Mouse (Mus musculus): ENCODE measurements around the gene Arl4c. TPM values are rescaled to one million over a fixed set of nuclear protein-coding genes. Genes with fewer than 3 reads are reported as not detected.
"Not testable (repeated sequence)": the region's sequence is repeated elsewhere in the genome, so short reads cannot be mapped to it uniquely, and the experiment has no call there.

The Arl4c gene
- total RNA-seq, 2 experiments from 2014 or later = 26.1 to 29.0 TPM

DNA sequence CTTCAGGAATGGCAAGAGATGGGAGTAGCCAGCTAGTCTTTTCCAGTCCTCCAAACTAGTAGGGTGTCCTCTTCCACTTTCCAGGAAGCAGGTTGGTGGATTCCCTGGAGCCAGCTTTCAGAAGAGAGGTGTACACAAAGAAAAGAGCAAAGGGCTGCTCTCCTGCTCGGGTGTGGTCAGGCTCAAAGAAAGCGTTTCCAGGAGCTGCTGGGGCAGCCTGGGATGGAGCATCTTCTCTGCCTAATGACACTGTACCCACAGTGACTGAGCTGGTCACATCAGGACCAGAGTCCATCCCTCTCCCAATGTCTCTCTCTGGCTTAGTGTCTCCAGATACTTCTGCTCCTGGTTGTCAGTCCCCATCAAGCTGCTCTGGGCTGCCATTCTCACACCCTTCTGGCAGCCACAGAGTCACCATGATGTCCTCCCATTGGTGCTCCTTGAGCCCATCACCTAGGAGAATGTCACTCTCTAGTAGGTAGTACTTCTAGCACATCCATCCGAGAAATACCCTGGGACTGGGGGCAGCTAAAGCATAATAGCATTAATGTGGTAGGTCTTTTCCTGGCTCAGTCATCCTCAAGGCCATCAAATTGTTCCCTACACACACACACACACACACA, 46.4 kb downstream of the Arl4c start:
- no peak for DNase-seq

DNA sequence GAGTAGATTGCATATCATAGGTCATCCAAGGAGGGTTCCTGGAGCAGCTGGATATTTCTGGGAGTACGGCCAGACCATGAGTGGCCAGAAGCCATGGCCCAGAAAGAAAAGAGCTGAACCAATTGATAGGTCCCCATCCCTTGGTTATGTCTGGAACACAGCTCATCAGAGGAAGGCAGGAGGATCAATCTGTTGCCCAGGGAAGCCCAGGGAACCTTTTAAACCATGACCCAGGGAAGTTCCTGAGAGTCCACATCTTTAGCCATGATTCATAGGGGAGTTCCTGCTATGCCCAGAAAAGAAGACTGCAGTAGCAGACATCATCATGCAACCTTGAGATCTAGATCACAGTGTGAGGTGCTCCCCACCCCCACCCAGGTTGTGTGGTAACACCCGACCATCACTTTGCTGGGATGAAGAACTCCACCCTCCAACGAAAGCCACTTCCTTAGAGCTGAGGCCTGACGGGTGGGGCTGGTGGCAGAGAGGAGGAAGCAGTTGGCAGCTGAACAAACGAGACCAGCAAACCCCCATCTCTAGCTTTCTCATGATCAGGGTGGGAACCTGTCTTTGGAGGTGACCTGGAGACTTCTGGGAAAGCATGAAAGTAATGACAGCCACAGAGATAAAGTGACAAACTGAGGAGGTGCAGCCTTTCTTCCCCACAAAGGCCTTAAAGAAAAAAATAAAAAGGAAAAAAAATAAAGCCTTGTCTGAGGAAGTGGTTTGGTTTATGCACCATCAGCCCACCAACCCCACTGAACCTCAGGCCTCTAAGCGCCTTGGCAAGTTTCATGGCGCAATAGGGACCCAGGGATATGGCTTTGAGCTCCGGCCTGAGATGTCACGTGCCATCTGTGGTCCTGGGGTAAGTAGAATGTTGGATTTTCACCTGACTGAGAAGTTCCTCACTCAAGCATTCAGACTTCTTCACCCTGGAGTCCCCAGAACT, 47.2 kb downstream of the Arl4c start:
- no peak for DNase-seq

DNA sequence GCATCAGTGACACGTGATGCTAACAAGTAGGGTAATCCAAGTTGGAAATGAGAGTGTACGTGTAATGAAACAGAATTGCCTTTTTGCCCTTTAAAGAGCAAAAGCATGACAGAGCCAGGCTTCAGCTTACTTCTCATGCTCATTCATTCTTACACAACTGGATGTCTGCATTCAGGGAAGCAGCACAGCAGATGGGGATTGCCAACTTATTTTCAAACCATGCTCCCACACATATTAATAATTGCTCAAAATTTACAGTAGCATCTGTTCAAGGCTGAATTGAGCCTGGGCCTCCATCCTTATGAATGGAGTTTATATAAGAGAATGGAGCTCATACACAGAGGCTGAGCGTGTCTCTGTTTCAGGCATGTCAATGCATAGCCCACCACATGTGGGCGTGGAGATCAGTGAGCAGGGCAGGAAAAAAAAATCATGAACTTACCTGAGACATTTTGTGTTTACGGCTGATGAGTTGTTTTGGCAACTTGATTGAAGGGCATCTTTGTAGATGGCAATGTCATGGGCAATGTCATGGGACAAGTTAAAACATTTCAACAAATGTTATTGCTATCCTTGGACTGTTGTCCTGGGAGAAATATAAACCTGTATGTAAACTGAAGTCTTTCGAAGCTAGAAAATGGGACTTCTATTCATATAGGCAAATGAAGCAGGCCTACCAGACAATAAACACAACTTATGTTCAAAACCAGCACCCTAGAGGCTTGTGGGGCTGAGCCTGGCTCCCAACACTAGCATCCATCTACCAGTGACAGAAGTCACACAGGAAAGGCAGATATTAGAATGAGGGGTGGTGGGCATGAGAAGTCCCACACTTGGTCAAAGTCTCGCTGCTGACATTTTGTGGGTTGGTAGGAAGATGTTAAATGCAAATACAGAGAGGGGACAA, 48.2 kb downstream of the Arl4c start:
- peak in 1 of 2 experiments; percentile 28 for DNase-seq

DNA sequence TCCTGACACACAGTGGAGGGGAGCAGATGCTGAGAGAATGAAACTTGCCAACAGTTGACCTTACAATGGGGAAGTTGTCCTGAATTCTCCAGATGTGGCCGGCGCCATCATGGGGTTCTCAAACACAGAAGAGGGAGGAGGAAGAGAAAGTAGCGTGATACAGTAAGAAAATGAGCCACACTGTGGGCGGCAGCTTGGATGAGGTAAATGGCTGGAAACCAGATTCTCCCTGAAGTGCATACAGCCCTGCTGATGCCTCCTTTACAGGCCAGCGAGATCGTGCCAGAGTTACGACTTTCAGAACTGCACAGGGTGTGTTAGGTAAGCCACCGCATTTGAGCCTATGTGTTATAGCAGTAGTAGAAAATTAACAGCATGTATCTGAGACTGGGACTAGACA, 49.3 kb downstream of the Arl4c start:
- DNase-seq = no peak

DNA sequence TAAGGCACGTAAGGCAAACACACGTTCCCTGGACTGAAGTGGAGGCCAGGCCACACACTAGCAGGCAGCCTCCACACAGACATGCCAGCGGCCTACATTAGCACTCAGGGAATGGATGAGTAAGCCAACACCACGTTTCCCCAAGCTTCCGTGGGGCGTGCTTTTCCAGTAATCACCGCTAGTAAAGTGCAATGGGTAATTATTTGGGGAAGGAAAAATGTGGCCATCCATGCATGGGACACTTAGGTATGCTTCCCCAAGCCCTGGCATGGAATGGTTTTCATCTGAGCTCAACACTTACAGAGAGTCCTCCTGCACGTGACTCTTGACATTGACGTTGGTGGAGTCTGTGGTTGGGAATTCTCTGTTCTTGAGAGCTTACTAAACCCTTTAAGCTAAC, 50.4 kb downstream of the Arl4c start:
- no peak for DNase-seq

DNA sequence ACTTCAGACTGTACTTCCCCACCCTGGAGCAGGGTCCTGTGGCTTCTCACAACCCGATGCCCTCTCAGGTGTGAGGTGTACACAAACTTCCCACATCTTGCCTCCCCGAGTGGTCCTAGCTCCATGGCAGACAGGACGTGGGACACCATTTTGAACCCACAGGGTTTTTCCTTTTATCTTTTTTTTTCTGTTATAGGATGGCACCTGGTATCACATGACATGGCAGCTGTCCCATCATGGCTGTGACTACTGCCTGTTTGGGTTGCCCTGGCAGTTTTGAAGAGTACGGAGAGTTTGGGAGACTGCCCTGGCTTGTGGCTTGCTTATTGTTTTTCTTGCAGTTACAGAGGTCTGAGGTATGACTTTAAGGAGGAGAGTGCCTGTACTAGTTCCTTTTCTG, 53.3 kb downstream of the Arl4c start:
- DNase-seq = no peak

DNA sequence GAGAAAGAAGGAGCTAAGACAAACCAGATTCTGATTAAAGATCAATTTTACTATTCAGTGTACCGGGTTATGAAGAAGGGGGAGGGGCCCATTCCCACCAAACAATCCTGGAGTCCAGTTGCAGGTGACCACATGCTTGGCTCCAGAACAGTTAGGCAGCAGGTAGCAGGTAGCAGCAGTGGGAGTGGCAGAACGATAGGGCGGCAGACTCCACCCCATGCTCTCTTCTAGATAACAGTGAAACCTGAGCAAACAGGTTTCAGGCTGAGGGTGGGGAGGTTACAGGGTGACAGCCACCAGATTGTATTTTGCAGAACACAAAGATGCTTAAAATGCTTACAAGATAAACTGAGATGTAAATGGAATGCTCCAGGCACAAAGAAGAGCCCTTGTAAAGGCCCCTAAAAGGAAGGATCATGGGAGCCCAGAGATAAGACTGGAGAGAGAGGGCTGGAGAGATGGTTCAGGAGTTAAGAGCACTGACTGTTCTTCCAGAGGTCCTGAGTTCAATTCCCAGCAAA, 56.4 kb downstream of the Arl4c start:
- no peak for DNase-seq

DNA sequence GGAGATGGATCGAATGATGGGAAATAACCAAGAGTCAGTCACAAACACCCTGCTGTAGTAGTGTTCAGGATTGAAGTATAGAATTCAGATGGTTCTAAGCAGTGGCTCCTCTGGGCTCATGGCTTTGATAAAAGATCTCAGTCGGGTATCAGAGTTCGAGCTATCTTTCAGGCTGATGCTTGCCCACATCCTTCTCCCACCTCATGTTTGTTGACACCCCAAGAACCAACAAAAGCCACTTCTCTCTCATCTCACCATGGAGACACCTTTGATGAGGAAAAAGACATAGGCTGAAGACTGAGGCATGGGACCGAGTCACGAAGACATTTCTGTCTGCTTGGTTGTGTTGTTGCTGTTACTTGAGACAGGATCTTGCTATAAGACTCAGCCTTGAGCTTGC, 57.6 kb downstream of the Arl4c start:
- DNase-seq = no peak

DNA sequence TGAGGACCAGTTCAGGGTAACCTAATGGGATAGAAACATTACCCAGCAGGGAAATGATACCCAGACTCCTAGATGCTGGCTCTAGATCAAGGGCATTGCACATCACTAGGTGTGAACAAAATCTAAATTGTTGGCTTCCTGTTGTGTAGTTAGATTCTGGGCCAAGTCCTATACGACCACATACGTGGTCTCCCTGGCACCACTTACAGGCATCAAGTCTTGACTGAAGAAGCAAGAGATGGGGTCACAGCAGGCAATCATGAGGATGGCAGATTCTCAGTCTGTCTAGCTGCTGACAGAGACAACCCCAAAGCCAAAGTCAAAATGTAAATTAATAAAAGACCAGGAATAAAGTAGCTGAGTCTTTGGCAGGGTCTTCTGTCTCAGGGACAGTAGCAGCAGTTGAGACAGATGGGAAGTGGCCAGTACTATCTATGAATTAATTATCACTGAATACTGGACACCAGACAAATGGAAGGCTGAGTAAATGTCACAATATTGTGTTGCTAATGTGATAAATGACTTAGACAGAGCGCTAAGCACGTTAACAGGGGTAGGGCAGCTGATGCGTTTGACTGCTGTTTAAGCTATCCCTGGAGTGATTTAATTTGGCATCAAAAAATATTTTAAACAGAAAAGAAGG, 58.7 kb downstream of the Arl4c start:
- DNase-seq = no peak

DNA sequence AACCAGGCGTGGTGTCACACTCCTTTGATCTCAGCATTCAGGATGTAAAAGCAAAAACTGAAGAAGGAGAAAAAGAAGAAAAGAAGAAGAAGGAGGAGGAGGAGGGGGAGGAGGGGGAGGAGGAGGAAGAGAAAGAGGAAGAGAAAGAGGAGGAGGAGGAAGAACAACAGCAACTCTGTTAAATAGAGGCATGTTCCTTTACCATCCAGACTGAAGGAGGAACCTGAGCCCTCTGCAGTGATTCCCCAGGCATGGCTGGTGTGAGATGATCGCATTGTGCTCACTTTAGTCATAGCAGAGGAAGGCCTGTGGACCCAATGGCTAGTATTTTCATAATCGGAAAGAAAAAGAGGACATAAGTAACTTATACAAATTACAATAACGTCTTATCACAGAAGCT, 59.3 kb downstream of the Arl4c start:
- DNase-seq = no peak

DNA sequence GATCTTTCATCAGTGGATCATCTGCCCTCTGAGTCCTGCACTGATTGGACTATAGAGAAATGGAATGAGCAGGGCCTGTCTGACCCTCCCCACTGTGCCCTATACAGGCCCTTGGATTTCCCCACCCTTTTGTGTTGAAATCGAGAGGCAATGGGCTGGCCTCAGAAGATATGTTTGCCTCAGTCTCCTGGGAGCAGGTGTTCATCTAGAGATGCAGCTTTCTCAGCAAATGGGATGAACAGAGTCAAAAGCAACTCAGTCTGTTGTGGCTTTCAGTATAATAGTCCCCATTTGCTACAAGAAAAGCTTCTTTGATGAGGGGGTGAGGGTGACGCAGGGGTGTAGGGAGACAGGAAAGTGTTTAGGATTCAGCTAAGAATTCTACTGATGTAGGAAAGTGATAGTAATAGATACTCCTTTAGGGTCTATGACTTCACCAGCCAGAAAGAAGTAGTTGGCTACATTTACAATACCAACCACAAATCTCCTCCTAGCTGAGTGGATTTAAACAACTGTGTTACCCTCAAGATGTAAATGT, 60.3 kb downstream of the Arl4c start:
- DNase-seq = no peak

DNA sequence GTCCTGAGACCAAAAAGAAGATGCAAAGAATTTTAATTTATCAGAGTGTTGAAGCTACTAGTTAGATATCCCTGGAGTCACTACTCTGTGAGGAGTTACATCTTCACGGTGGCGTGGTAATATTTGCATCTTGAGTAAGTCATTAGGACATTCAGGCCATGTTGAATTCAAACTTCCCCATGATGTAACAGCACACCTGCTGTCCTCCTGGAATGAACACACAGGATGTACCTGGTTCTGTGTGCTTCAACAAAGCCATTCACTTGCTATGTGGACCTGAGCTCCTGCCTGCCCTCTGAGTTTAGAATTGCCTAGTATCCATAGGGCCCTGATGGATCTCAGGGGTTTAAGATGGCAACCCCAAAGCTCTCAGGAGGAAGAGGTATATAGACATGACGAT, 60.8 kb downstream of the Arl4c start:
- no peak for DNase-seq

DNA sequence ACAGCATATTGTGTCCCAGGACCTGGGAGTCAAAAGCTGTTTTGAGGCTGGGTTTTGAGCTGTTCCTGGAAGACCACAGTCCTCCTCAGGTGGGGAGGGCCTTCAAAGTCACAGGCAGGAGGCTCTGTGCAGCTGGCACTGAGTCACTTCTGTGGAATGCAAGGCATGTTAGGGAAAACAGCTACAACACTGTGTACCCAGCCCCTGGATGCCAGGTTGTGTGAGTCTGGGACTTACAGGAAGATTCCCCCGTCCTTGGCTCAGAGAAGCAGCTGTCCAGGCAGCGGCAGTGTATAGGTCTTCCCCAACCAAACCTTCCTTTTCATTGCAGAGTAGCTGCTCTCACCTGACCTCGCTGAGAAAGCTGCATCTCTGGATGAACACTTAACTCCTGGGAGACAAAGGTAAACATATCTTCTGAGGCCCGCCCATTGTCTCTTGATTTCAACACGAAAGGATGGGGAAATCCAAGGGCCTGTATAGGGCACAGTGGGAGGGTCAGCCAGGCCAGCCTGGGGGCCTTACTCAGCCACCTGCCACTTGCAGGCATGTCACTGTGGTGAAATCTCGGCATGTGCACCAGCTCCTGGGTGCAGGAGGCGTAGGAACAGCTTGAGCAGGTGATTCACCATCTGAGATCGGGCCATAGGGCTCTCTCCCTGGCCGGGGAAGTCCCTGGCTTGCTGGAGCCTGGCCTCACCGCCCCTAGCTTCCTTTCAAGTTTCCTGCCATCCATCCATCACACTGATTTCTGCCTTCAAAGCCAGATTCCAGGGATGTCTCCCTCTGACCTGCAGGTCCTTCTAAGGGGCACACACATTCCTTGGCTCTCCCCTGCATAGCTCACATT, 62.4 kb downstream of the Arl4c start:
- no peak for DNase-seq

DNA sequence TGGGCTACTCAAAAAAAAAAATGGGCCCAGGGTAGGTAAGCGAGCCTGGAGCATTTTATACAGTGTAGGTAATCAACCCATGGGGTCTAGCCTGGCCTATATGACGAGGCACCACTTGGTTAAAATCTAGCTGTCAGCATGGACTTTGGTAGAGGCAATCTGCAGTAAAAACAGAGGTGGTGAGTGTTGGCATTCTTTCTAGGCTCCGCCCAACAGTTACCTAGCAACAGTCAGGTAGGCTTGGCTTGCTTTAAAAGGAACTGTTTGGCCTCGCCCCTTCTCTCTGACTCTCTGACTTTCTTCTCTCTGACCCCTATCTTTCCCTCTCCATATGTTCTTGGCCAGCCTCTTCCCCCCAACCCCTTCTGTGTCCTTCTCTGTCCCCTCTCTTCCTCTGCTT, 63.4 kb downstream of the Arl4c start:
- DNase-seq = no peak

DNA sequence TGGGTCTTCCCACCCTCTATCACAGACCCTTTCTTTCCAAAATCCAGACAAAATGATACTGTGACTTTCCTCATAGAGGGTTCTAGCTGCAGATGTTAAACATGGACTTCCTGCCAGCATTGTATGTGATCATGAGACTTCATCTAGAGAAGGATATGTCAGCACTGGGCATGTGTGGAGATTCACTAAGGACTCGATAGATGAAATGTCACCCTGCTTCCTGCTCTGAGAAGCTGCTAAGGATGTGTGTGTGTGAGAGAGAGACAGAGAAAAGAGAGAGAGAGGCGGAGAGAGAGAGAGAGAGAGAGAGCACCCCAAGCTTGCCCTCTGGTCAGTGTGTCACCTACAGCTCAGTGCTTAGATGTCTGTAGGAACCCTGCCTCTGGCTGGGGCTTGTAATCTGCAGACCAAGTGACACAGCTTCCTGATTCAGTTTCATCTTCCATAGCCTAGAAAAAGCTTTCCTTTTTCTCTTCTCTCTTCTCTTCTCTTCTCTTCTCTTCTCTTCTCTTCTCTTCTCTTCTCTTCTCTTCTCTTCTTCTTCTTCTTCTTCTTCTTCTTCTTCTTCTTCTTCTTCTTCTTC, 65.4 kb downstream of the Arl4c start:
- not testable (repeated sequence) for DNase-seq

DNA sequence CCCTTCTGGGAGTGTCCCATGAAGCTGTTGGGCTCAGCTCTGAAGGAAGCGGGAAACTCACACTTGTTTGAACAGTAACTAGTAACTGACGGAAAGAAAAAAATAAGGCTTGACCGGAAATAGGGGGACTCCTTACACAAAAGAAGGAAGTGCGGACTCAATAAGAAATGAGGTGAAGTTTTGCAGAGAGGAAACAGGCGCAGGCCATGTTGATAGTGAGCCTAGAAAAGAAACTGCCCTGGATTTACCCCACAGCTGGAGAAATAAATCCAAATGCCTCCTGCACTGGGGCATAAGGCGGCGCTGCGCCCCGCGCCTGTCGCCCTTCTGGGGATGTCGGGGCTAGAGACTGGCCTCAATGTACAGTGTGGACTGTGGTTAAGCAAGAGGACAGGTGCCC, 66.4 kb downstream of the Arl4c start:
- DNase-seq = no peak

DNA sequence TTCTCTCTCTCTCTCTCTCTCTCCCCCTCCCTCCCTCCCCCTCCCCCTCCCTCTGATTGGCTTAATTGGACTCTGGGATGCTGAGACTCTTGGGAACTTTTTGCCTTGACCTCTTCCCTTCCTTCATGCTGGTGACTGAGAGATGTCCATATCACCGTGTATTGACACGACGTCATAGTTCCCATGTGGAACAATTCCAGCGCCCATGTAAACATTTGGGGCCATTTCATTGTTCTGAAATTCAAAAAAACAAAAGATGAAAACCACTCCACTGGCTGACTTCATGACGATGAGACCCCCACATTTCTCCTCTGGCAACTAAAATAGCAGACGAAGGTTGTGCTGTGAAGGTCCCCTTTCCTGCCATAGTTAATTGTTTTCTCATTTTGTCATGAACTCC, 69.2 kb downstream of the Arl4c start:
- DNase-seq = no peak

DNA sequence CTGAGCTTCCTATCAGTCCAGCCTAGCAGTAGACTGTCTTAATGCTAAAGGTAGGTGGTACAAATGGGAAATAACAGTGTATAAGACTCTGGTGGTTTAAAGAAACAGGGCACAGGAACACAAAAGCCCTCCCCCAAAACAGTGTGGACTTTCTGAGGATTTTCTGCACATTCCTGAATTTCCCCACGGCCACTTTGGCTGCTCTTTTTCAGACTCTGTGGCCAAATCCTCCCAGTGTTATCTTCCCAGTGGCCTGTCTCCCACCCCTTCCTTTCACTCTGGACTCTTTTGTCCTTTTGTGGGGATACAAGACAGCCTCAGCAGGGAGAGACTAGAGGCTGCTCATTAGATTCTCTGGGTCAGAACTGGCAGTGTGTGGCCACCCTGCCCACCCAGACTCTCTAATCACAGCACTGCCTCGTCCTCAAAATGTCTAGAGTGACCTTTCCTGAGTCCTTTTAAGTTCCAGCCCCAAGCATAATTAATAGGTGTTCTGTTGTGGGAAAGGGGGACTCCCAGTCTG, 72.0 kb downstream of the Arl4c start:
- DNase-seq = no peak

DNA sequence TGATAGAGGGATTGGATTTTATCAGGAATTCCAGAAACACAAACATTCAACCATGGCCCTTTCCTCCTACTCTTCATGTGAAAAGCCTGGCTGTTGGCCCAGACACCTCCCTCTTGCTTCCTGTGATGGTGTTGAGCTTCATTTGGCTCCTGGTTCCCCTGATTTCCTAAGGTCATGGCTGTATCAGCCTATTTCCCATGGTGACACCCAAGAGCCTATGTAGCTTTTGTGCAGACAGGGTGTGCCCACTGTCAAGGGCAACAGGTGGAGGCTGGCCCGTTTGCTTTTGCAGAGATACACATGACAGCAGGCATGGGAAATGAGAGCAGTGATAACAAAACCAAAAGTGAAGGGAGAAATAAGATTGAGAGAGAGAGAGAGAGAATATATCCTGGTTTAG, 76.8 kb downstream of the Arl4c start:
- no peak for DNase-seq

DNA sequence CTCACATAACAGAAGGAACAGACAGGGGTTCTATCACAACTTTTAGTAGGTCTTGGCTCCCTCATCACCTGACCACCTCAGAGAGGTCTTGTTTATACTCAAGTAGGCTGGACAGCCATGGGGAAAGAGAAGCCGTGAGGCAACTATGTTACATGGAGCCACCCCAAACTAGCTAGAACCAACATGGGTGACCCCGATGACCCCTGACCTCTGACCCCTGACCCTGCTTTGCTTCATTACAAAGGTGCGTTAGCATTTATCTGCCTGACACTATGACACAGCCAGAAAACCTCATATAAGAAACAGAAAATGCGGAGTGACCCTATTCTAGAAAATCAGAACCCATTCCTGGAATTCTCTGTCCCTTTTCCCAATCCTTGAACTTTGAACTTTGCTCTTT, 77.6 kb downstream of the Arl4c start:
- no peak for DNase-seq
